Mouse (Mus musculus): ENCODE measurements around the gene Fam155a. TPM values are rescaled to one million over a fixed set of nuclear protein-coding genes. Genes with fewer than 3 reads are reported as not detected.

Fam155a gene
- total RNA-seq, 2 experiments from 2014 or later, result 93.7 to 104 TPM

DNA sequence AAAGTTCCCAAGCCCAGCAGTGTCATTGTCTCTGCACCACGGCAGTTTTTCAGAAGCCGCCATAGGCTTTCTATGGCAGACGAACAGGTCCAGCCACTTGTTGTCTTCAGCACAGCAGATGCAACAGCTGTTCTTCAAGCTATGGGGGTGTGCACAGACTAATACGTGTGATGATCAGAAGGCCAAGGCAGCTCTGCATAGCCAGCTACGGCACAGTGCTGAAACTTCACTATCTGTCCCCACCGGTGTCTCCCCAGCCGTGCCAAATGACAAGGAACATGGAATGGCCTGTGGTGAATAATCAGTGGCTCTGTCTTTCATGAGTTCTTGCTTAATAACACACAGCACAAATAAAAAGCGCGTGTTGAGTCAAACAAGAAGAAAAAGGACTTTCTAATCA is 428.4 kb downstream of the Fam155a start:
- DNase-seq (ENCODE audit: low spot score in 2 of 2), result no peak
- intact Hi-C loops (cut with DNase I), result no loop called here

DNA sequence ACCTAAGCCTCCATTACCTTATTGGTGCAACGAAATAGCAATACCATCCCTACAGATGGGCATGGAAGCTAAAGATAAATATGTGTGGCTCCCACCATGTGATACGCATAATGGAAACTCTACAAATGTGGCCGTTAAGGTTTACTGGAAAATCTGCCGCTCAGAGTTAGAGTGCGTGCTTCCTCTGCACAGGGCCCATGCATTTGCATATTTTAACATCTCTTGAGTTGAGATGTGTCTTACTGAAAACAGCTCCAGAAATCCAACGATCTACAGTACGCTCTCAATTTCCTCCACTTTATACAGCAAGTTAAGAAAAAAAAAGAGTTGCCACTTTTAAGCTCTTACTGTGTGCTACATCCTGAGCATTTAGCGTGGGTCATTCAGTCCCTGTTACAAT is 433.1 kb downstream of the Fam155a start:
- no peak for DNase-seq (ENCODE audit: low spot score in 2 of 2)
- intact Hi-C loops (cut with DNase I), result no loop called here

DNA sequence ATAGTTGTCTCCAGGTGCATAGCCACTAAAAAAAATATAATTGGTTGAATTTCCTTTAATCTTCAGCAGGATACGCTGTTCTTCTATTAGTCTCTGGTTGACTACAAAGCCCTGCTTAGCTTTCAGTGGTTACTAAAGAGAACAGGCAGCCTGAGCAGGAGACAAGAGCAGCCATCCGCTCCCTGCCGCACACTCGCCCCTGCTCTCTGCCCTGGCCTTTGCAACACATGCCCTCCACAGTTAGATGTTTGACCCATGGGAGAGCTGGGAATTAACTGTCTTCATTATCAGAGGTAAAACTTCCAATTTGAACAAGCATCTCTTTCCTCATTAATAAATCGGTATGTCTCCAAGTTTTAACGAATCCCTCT is 435.0 kb downstream of the Fam155a start:
- DNase-seq (ENCODE audit: low spot score in 2 of 2), result no peak
- intact Hi-C loops (cut with DNase I), result no loop called here

DNA sequence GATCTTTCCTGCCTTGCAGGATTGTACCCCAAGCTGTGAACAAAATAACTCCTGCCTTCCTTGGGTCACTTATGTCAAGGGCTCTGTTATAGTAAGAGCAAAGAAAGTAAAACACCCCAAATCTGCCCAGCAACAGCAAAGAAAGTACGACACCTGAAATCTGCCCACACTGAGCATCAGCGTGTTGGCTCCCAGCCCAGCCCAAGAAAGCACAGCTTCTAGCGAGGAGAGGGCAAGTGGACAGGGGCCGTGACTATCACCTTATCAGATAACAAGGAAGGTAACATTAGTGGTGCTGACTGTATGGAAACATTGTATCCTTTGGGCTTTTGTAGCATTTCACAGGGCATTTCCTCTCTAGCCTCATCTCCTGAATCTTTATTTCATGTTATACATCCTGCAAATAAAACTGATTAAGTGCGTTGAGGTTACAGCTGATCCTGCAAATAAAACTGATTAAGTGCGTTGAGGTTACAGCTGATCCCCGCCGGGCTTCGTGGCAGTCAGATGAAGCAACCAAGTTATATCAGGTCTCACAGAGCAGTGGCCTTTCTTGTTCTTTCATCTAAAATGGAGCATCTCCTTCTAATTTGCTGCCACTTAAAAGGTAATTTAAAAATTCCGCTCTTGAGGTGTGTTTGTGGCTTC is 435.6 kb downstream of the Fam155a start:
- intact Hi-C loops (cut with DNase I), result no loop called here
- no peak for DNase-seq (ENCODE audit: low spot score in 2 of 2)

DNA sequence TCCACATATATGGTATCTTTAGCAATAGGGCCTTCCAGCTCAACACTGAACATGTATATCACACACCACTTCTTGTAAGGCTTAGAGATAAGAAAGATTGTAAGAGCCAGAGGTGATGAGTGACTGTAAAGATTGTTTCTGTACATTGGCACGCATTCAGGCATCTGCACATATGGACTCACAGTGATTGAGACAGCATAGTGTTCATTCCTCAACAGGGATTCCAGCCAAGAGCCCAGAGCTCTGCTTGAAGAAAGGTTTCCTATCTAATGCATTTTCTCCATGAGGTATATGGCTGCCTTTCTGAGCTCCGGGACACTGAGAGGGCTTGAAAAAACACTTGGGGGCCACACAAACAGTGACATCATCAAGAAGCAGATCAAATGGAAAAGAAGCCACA is 438.2 kb downstream of the Fam155a start:
- no peak for DNase-seq (ENCODE audit: low spot score in 2 of 2)
- intact Hi-C loops (cut with DNase I), result no loop called here

DNA sequence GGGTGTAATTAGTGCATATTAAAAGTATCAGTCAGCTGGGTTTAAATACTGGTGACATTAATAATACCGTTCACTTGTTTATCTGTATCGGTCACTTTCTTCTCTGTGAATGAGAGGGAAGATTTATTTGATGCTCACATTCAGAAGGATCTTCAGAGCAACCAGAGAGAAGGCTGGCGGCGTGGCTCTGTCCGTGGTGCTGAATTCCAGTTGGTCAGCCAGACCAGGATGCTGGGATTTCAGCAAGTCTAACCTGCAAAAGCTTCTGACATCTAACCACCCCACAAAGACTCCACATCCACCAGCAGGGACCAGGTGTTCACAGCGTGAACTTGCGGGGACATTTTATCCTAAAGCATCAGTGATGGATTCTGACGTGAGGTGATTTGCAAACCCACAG is 461.5 kb downstream of the Fam155a start:
- intact Hi-C loops (cut with DNase I), result no loop called here
- DNase-seq (ENCODE audit: low spot score in 2 of 2), result no peak

DNA sequence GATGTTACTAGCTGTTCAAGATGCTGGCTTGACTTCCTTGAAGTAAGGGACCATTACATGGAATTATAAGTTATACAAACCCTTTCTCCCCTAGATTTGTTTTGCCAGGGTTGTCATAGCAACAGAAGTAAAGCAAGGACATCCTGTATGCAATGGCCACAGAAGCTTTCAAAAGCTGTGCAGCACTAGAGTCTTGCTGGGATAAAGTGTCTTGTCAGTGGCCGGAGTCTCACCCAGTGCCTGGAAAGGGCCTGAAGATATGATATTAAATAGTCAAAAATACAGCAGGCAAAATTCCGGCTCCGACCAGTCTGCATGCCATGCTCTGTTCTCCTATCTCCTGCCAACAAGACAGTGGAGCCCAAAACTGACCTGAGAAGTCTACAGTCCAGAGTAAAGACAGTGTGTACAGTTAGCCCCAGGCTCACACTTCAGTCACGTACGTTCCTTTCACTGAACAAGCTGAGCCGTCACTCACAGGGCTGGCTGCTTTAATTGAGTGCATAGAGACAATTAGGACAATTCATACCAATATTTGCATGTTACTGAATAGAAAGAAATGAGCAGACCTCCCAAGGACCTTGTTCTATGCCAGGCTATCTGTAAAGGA is 467.3 kb downstream of the Fam155a start:
- intact Hi-C loops (cut with DNase I), result no loop called here
- DNase-seq (ENCODE audit: low spot score in 2 of 2), result peak in 1 of 2 experiments; percentile 29

DNA sequence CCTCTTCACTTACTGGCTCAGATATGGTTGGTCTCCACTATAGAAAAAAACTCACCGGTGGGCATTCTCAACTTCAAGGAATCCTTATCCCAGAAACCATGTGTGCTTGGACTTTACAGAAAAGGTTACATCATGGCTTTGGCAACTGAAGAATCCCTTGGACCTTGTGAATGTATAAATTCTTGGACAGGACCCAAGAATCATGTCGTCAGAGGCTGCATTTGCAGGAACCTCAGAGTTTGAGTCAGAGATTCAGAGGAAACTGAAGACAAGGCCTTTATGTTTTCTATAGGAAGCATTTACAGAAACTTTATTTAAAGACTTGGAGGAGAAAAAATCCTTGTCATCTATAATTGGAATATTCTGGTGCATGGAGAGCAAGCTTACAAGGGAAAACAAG is 475.9 kb downstream of the Fam155a start:
- no peak for DNase-seq (ENCODE audit: low spot score in 2 of 2)

DNA sequence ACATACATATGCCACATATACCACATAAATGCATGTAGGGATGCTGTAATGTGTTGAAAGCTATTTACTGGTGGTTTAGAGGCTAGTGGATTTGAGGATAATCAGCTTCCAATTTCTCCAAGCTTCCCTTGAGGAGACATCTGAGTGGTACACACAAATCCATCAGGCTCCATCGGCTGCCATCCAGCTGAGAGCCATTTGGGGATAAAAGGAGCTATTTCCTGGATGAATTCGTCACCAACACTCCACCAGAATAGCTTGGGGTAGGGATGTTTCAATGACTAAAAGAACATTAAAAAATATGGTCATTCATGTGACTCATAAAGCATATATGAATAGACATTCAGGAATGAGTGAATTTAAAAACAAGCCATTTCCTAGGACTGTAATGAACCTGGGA is 478.4 kb downstream of the Fam155a start:
- intact Hi-C loops (cut with DNase I), result no loop called here
- DNase-seq (ENCODE audit: low spot score in 2 of 2), result peak; percentile 18 to 23

More for the DNA sequence above, 475.9 kb downstream of the Fam155a start:
- intact Hi-C loops (cut with DNase I), result no loop called here

DNA sequence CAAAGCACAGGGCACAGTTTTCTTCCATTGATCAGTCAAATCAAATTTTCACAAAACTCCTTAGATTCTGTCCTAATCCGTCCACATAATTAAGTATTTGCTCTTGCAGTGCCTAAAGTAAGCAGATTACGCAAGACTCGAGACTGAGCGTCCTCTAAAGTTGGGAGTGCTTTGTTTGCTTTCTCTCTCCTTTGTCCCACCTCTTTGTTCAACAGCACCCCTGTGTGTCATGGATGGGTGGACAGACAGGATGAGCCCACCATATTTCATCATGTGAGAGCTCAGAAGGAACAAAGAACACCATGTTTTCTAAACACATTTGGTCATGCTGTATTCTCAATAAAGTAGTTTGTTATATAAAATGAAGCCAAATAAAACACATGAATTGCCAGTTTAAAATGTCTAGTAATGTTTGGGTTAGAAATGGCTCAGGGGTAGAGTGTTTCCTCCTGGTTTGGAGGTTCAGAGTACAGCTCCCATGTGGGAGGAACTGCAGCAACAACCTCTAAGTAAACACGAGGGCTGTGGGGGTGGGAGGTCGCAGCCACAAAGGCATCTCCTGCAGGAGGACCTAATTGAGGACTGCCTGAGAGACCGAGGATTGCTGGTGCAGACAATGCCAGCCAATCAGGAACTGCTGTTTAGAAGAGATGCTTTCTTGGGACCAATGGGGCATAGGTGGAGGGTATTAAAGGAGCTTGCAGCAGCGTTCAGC is 482.8 kb downstream of the Fam155a start:
- intact Hi-C loops (cut with DNase I), result no loop called here
- no peak for DNase-seq (ENCODE audit: low spot score in 2 of 2)

DNA sequence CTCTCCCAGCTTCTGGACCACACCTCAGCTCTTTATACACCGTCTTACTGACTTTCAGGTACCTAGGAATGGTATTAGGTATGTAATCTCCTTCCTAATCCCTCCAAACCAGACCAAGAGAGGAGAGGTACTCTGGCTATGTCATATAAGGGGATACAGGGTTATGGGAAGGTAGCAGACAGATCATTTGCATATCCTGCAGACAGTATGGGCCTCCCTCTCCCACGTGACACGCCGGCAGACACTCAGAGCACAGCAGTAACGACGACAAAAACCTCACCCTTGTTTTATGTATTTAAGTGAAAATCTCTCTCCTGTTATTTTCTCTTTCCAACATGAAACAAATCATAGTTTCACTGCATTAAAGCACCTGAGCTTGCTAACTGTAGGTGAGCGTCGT is 496.8 kb downstream of the Fam155a start:
- DNase-seq (ENCODE audit: low spot score in 2 of 2), result no peak
- intact Hi-C loops (cut with DNase I), result no loop called here

DNA sequence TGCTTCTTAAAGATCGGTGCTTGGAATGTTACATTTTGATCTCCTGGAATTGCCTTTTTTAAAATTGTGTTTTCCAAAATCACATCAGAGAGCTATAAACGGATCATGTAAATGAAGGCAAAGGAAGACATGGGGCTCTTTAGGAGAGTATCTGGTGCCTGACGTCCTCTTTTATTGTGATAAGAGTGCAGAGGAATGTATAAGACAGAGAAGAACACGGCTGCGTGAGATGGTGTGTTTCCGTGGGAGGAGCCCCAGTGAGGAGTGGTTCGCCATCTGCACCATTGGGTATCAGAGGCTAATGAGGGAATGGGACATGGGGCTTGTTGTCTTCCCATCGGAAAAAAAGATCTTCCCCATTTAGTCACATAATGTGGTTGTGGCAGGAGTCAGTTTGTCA is 506.6 kb downstream of the Fam155a start:
- intact Hi-C loops (cut with DNase I), result no loop called here
- DNase-seq (ENCODE audit: low spot score in 2 of 2), result no peak

DNA sequence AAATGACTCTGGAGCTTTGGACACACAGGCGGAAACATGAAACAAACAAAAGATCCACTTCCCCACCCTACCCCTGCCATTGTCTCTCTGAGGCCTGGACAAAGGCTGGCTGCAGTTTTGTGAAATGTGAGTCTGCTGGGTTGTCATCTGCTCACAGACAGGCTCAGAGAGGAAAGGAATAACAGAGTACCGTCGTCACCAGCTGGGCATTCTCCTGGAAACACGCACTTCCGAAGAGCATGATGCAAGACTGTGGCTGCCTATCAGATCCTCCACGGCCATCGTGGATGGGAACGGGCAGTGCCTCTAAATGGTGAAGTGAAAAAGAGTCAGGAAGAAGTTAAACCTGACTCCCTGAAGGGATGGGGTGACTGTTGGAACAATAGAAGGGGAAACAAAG is 509.4 kb downstream of the Fam155a start:
- DNase-seq (ENCODE audit: low spot score in 2 of 2), result no peak
- intact Hi-C loops (cut with DNase I), result no loop called here

DNA sequence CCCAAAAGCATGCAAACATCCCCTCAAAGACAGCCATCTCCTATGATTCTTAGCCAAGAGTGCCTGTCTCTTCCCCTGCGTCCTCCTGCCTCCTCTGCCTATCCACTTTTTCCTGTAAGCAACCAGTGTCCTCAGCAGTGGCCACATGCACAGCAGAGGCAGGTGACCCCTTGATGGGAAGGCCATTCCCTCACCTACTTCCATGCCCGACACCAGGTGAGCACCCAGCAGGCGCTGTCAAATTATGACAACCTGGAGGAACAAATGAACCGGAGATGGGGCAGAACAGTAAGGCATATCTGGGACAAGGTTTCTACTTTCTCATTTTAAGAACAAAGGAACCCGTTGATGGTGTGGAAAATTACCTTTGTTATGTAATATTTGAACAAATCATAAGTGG is 515.6 kb downstream of the Fam155a start:
- DNase-seq (ENCODE audit: low spot score in 2 of 2), result no peak
- intact Hi-C loops (cut with DNase I), result no loop called here

DNA sequence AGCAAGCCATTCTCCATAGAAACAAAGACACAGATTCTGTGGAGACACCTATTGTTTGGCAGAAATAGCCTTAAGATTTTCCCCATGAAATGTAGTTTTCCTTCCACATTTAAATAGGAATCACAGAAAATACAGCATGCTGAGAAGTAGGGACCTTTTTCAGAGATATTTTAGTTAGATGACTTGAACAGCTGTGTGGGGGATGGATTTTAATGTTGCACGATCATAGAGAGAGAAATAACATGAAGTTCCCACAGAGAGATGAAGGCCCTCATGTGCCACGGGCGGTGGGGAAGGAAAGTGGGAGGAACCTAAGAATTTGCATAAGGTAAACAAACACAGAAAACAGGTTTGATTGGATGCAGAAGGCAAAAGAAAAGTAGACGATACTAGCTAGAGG is 518.0 kb downstream of the Fam155a start:
- no peak for DNase-seq (ENCODE audit: low spot score in 2 of 2)
- intact Hi-C loops (cut with DNase I), result no loop called here

DNA sequence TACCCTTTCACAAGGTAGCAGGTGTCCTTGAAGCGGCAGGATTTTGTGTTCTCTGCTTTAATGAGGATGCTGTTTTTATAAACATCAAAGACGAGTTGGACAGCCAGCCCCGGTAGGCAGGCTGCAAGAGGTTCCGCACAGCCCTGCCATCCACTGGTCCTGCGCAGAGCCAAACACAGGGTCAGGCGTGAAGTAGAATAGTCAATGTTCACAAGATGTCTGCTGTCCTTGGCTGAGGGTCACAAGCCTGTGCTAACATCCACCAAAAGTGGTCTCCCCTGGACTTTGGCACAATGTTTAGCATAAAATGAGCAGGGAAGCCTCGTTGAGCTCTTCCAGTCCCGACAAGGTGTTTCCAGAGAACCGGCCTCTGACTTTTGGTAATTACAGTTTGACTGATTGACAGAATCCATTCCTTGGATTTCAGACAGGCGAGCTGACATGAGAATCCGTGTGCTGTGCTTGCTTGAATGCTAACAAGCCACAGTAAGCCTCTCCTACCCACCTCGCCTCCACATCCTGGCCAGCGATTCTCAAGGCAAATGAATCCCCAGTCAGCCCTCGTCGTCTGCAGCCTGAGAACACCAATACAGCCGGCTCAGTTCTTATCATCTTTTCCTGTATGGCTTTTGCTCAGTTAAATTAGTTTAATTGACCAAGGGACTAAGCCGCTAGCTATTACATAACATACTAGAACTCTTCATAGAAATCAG is 522.7 kb downstream of the Fam155a start:
- DNase-seq (ENCODE audit: low spot score in 2 of 2), result no peak

DNA sequence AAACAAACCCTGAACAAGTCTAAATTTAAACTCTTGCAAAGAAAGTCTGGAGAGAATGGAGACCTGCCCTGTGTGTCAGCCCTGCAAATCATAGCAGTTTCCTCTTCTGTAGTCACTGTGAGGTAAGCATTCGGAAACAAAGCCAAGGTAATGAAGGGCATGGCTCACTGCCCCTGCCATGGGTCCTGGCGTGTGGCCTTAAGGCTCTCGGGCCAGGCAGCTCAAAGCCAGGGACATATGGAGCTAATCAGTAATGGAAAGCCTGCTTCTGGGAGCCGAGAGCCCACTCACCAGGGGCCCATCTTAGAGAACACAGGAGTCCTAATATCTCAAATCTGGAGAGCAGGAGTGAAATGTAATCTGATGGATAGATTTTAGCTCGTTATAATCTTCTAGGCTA is 525.0 kb downstream of the Fam155a start:
- no peak for DNase-seq (ENCODE audit: low spot score in 2 of 2)
- intact Hi-C loops (cut with DNase I), result no loop called here

More for the DNA sequence above, 522.7 kb downstream of the Fam155a start:
- intact Hi-C loops (cut with DNase I), result no loop called here

DNA sequence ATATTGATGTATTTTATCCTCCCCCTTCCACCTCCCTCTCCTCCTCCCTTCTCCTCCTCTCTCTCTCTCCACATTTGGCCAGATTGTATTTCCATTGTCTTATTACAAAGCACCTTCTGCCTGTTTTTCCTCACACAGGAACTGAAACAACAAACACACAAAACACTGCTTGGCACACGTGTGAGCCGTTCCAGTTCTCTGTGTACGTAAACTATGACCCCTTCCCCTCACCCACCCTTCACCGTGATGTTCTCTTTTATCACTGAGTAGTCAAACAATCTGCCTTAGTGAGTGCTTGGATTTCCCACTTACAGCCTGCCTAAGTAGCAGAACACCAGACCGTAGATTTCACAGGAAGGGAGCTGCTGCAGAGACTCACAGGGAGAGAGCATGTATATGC is 530.0 kb downstream of the Fam155a start:
- DNase-seq (ENCODE audit: low spot score in 2 of 2), result no peak
- intact Hi-C loops (cut with DNase I), result no loop called here

DNA sequence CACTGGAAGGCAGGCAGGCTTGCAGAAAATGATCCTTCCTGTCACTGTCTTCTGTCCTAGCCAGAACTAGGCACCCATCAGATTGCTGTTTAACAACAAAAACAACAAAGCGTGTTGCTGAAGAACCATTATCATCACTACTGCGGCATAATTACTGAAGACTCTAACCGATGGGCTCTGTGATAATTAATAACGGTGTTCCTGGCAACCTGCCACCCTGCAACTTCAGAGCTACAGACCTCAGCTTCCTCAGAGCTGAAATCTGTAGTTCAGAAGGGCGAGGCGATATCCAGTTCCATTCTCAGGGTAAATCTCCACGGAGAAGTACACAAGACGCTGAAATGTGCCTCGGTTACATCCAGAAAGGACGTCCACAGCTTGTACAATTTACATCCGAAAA is 531.2 kb downstream of the Fam155a start:
- DNase-seq (ENCODE audit: low spot score in 2 of 2), result no peak
- intact Hi-C loops (cut with DNase I), result no loop called here

DNA sequence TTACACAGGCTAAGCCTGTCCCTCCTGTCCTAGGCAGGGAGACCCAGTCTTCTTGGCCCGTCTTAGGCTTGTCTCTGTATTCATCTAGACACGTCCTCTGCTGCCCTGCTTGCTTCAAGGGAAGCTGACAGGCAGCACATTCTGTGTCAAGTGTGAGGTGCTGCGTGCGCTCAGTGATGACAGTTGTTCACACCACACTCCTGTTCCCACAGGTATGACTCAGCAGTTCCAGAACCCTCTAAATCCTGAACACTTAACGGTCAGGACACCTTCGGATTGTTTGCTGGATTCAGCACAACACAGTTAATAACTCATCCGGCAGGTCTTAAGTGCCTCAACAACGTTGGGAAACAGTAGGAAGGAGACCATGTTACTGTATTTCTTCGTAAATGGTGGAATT is 532.0 kb downstream of the Fam155a start:
- DNase-seq (ENCODE audit: low spot score in 2 of 2), result no peak
- intact Hi-C loops (cut with DNase I), result no loop called here

Measured in left cerebral cortex, postnatal 14 days (tissue).